Mouse (Mus musculus) ES-Bruce4 (cell line): ENCODE measurements around the gene Snapc3.
"Not testable (repeated sequence)": the region's sequence is repeated elsewhere in the genome, so short reads cannot be mapped to it uniquely, and the experiment has no call there.

Experiments
- CTCF ChIP-seq: IDR thresholded peaks from one replicate; pipeline ENCODE4 v1.8.1; 2011; ENCODE audit warnings: low read depth, low read length
- EP300 ChIP-seq: IDR thresholded peaks from 2 replicates; pipeline ENCODE4 v1.6.1; 2011; ENCODE audit warnings: low read depth, low read length; ENCODE audit not compliant: insufficient read depth
- POLR2A ChIP-seq: IDR thresholded peaks from one replicate; pipeline ENCODE4 v1.8.1; 2011; ENCODE audit warnings: low read length; ENCODE audit not compliant: insufficient read depth

- TF ChIP-seq EP300, POLR2A, CTCF: not testable (repeated sequence)
Observed at GRCm38 (mm10) chr4:83497013-83497412, 79.5 kb downstream of the Snapc3 start.
